Mouse (Mus musculus) liver, postnatal 0 days (tissue): Measurements from ENCODE around the gene Itpr2.

Source experiments
- CTCF ChIP-seq: sonication (generic); IDR thresholded peaks from 2 replicates; pipeline ENCODE4 v1.5.1; 2016; ENCODE audit warnings: antibody characterized with exemption, low read depth
- EP300 ChIP-seq: IDR thresholded peaks from 2 replicates; pipeline ENCODE4 v1.6.1; 2016; ENCODE audit warnings: antibody characterized with exemption, low read depth, mild to moderate bottlenecking

GRCm38 (mm10) chr6:146439826-146440225 is 62.2 kb downstream of the Itpr2 start:
- TF ChIP-seq EP300: no peak
- TF ChIP-seq CTCF: no peak
